Mouse (Mus musculus) ZHBTc4 (cell line): ENCODE results near the gene Abcb4.
"Not testable (repeated sequence)": the region's sequence is repeated elsewhere in the genome, so short reads cannot be mapped to it uniquely, and the experiment has no call there.

Experiments
- DNase-seq: peaks from one replicate; pipeline ENCODE4 v3.0.0-alpha.2; 2011; ENCODE audit warnings: low read depth, low spot score

The Abcb4 gene

GRCm38 (mm10) chr5:8999108-8999507 lies 105.6 kb downstream of the Abcb4 start:
- no peak for DNase-seq

- DNase-seq: not testable (repeated sequence)
Measured at GRCm38 (mm10) chr5:9000006-9000405, 106.5 kb downstream of the Abcb4 start.

DNA sequence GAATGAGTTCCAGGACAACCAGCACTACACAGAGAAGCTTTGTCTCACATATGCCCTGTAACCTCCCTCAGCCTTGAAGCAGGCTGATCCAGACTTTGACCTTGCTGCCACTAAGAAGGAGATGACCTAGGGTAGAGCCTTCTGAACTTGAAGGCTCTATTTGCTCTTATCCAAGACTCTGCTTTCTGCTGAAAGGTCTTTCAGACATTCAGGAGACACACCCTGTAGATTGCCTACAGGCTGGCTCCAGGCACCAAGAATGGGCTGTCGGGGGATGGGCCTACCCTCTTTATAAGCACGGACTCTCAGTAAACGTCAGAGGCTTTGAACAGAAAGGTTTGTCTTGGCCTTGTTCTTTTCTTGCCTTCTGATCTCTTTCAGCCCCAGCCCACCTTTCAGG lies 113.1 kb downstream of the Abcb4 start:
- DNase-seq: peak; percentile 80
